Mouse (Mus musculus) heart, adult 2 months (tissue): ENCODE data around the gene Jakmip3.

Source experiments
- CTCF ChIP-seq: fragments of 200-600 bp; IDR thresholded peaks from 2 replicates; pipeline ENCODE4 v1.8.1; 2022; ENCODE audit warnings: antibody characterized with exemption, mild to moderate bottlenecking, moderate library complexity
- EP300 ChIP-seq: fragments of 200-500 bp; IDR thresholded peaks from 2 replicates; pipeline ENCODE4 v1.6.1; 2011; ENCODE audit warnings: low read depth, low read length, control low read depth; ENCODE audit not compliant: insufficient read depth
- POLR2A ChIP-seq: fragments of 200-500 bp; IDR thresholded peaks from 2 replicates; pipeline ENCODE4 v1.6.1; 2011; ENCODE audit warnings: mild to moderate bottlenecking, low read depth, low read length, control low read depth; ENCODE audit not compliant: insufficient read depth

GRCm38 (mm10) chr7:139027136-139027535 lies 86.6 kb downstream of the Jakmip3 start:
- no peak for TF ChIP-seq CTCF
- TF ChIP-seq EP300 = no peak
- no peak for TF ChIP-seq POLR2A
